Mouse (Mus musculus) forebrain, embryonic 16.5 days (tissue): ENCODE measurements around the gene Vsx2. TPM values are rescaled to one million over a fixed set of nuclear protein-coding genes. Genes with fewer than 3 reads are reported as not detected.

ENCODE experiments used
- ATAC-seq: fragments of 200-750 bp; cut with Nextera tagmentation; 2 replicates; pipeline ENCODE4 v1.8.0; 2017; ENCODE audit warnings: mild to moderate bottlenecking, moderate library complexity
- H3K27ac ChIP-seq: fragments of 300-500 bp; sonication (generic); 2 replicates; pipeline ENCODE4 v1.5.1; 2014; ENCODE audit warnings: low read length, control low read depth
- H3K27me3 ChIP-seq: fragments of 300-500 bp; sonication (generic); replicated peaks from 2 replicates; pipeline ENCODE4 v1.6.1; 2014; ENCODE audit warnings: low read length; ENCODE audit not compliant: control insufficient read depth, insufficient read depth
- H3K36me3 ChIP-seq: fragments of 300-500 bp; sonication (generic); 2 replicates; pipeline ENCODE4 v1.6.1; 2014; ENCODE audit not compliant: control insufficient read depth, insufficient read depth
- H3K4me1 ChIP-seq: fragments of 300-500 bp; sonication (generic); replicated peaks from 2 replicates; pipeline ENCODE4 v1.6.1; 2014; ENCODE audit warnings: low read length; ENCODE audit not compliant: control insufficient read depth, insufficient read depth
- H3K4me2 ChIP-seq: fragments of 300-500 bp; sonication (generic); 2 replicates; pipeline ENCODE4 v1.6.1; 2014; ENCODE audit warnings: mild to moderate bottlenecking, low read length, control low read depth
- H3K4me3 ChIP-seq: fragments of 300-500 bp; sonication (generic); replicated peaks from 2 replicates; pipeline ENCODE4 v1.5.1; 2014; ENCODE audit warnings: mild to moderate bottlenecking, low read length, control low read depth
- H3K9ac ChIP-seq: fragments of 300-500 bp; sonication (generic); replicated peaks from 2 replicates; pipeline ENCODE4 v1.6.1; 2014; ENCODE audit warnings: low read depth, low read length, control low read depth
- H3K9me3 ChIP-seq: fragments of 300-500 bp; sonication (generic); 2 replicates; pipeline ENCODE4 v1.6.1; 2016; ENCODE audit warnings: low read length; ENCODE audit not compliant: control insufficient read depth
- WGBS: fragments of 180-500 bp; shearing (Covaris S2); extraction: QIAGEN DNeasy Blood & Tissue Kit; methylation state at CpG from one replicate; pipeline ENCODE4 v1.1.7; 2014; 5-methylcytosine and 5-hydroxymethylcytosine counted together
- polyA plus RNA-seq: library from polyadenylated mRNA; unstranded; fragments of >200 nt; fragmentation: Nextera tagmentation; extraction: Ambion mirVana; gene quantifications from 2 replicates; pipeline ENCODE4 v1.2.1, GENCODE M21; 2015

Gene Vsx2
- polyA plus RNA-seq, 1 experiment from 2014 or later = 0.06 TPM

DNA sequence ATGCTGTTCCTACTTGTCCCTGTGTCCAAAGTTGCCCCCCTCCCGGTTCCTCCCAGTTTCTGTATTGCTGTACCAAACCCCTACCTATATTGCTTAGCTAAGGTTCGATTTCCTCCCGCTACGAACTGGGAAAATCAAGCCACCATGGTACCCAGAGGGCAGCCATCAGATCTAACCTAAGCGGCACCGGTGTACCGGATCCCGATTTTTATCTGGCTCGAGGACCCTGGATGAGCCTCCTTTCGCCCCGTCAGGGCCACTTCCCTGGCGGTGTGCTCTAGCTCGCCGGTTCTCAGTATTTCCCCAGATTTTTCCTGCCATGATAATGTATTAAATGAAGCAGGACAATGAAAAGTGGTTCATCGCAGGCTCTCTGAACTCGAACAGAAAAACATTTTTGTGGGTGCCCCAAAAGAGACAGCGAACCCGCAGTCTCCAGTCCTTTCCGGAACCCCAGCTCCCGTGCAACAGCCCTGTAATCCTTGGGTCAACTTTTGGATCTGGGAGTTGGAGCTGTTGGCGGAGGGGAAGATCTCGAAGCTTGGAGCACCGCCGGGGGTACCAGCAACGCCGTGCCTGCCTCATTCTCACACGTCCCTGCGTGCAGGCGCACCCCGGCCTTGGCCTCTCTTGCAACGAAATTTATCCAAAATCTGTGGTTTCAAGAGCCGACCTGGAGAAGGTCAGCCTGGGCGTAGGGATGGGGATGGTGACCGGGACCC lies 1.3 kb downstream of the Vsx2 start:
- no peaks in the 10 kb centered on the region for H3K9me3 ChIP-seq
- 4% methylated on average over 34 of the region's 34 CpGs for WGBS
- no peaks in the 10 kb centered on the region for H3K36me3 ChIP-seq
- H3K27me3 ChIP-seq = peaks cover 60% of the 10 kb centered on the region
- H3K4me2 ChIP-seq = no peak overlapping the region
- H3K4me3 ChIP-seq = no peak overlapping the region
- ATAC-seq = no peak
- no peak overlapping the region for H3K27ac ChIP-seq
- H3K4me1 ChIP-seq = peaks cover 23% of the 10 kb centered on the region
- no peak overlapping the region for H3K9ac ChIP-seq

DNA sequence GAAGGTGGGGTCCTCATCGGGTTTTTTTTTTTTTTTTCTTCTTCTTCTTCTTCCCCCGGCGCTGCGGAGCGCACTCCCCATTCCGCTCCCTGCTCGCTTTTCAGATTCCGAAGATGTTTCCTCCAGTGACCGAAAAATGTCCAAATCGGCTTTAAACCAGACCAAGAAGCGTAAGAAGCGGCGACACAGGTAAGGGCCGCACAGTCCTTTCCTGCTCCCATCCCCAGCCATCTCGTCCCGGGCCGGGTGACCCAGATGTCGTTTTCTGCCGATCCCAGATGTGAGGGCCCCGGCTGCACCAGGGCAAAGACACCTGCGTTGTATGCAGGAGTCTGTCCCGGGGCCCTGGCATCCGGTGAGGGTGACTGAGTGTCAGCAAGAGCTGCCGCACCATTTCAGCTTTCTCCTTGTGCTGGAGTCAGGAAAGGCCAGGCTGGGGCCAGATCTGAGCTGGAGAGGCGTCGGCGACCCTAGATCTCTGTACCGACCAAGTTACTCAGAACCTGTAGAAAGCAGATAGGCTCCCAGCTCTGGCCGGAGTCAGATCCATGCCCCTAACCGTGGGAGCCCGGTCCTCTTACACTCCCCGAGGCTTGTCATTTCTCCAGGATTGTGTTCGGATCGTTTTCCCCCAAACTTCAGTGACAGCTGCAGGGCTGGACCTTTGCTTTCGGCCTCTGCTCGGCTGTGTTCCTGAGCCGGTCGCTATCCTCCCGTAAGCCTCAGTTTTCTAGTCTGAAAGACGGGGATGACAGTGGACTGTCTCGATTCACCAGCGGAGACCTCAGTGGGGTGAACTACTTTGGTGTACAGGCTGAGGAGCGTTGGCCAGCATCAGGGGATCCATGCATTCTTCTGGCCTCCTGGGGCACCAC lies 2.1 kb downstream of the Vsx2 start:
- Histone ChIP-seq H3K27ac (no peak overlapping the region), H3K9ac (no peak overlapping the region), H3K27me3 (peaks cover 60% of the 10 kb centered on the region), H3K4me1 (peaks cover 23% of the 10 kb centered on the region), H3K4me2 (no peak overlapping the region), H3K36me3 (no peaks in the 10 kb centered on the region), H3K9me3 (no peaks in the 10 kb centered on the region), H3K4me3 (no peak overlapping the region)
- 3% methylated on average over 43 of the region's 43 CpGs for WGBS
- no peak for ATAC-seq

DNA sequence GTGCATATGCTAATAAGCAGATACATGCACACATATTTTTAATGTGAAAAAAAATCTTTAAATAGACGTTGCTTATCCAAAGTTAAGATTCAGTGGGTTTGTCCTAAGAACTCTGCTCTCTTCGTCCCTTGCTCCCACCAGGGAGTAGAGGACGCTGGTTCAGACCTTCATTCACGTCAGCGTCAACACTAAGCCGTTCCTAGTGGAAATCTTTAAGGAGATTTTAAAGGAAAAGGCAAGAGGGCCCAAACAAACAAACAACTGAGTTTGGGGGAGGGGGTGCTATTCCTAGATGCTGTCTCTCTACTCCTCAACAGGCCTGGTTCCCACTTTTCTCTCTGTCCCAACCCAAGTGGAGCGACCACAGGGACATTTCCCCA lies 2.8 kb downstream of the Vsx2 start:
- Histone ChIP-seq H3K4me2 (no peak overlapping the region), H3K27me3 (peaks cover 57% of the 10 kb centered on the region), H3K9me3 (no peaks in the 10 kb centered on the region), H3K9ac (no peak overlapping the region), H3K36me3 (no peaks in the 10 kb centered on the region), H3K4me1 (peaks cover 23% of the 10 kb centered on the region), H3K27ac (no peak overlapping the region), H3K4me3 (no peak overlapping the region)
- no peak for ATAC-seq
- WGBS = 9% methylated on average over 7 of the region's 7 CpGs

DNA sequence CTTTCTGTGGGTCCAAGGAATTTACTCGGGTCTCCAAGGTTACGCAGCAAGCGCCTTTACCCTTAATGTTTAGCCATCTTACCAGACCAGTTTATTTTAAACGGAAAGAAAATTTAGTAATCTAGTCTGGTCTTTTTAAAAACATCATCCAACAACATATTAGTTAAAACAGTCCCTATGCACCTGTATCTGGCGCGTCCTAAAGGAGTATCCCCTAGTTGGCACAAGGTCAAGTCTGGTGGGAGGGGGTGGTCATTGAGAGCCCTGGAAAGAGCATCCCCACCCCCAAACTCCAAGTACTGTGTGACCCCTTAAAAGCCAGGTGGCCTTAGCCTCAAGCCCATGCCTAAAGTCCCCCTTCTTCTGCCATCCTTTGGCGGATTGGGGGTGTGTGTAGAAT lies 3.5 kb downstream of the Vsx2 start:
- Histone ChIP-seq H3K36me3 (no peaks in the 10 kb centered on the region), H3K4me2 (no peak overlapping the region), H3K4me3 (no peak overlapping the region), H3K4me1 (peaks cover 23% of the 10 kb centered on the region), H3K9ac (no peak overlapping the region), H3K27me3 (peaks cover 49% of the 10 kb centered on the region), H3K9me3 (no peaks in the 10 kb centered on the region), H3K27ac (no peak overlapping the region)
- WGBS = 21% methylated on average over 7 of the region's 7 CpGs
- ATAC-seq = no peak

DNA sequence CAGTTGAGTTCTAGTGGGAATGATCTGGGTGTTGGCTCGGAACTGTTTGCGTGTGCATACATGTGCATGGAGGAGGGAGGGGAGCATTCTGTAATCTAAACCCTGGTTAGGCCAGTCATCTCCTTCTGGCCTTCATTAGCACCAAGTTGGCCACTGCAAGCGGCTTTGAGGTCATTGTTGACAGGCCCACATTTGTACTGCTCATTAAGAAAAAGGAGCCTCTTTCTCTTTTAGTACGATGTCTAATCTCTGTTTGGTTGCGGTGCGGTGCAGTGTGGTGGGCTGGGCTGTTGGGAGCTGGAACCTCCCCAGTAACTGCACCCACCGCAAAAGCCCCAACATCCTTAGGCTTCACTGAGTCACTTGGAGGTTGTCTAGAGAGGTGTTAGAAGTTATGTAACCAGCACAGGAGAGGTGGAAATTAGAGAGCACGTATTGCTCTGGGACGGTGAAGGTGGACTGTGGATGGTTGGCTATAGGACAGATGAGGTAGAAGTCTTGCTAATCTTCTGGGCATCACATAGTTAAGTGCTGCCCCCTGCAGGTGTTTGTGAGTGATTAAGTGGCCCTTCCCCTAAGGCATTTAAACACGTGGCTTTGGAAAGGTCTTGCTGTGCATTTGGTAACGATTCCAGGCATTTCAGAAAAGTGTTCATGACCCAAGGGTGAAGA lies 8.3 kb downstream of the Vsx2 start:
- 59% methylated on average over 11 of the region's 11 CpGs for whole genome bisulfite sequencing
- ATAC-seq = no peak
- Histone ChIP-seq H3K9ac (no peak overlapping the region), H3K36me3 (no peaks in the 10 kb centered on the region), H3K4me3 (no peak overlapping the region), H3K4me1 (no peaks in the 10 kb centered on the region), H3K27ac (no peak overlapping the region), H3K4me2 (no peak overlapping the region), H3K9me3 (no peaks in the 10 kb centered on the region), H3K27me3 (peaks cover 16% of the 10 kb centered on the region)

DNA sequence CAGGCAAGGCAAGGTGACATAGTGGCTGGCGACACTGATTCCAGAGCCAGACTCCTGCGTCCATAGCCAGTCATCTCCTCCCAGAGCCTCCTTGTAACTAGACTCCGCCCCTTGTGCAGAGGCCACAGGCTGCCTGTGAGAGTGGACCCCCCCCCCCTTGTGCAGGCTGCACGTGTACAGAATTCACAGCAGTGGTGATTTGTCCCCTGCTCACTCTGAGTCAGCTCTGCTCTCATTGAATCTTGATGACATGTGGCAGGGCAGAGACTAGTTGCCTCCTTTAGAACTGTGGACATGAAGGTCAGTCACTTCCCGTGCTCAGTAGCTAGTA lies 8.8 kb downstream of the Vsx2 start:
- Histone ChIP-seq H3K4me2 (no peak overlapping the region), H3K9ac (no peak overlapping the region), H3K4me1 (no peaks in the 10 kb centered on the region), H3K4me3 (no peak overlapping the region), H3K9me3 (no peaks in the 10 kb centered on the region), H3K27me3 (peaks cover 12% of the 10 kb centered on the region), H3K36me3 (no peaks in the 10 kb centered on the region), H3K27ac (no peak overlapping the region)
- no peak for ATAC-seq
- WGBS = 39% methylated on average over 5 of the region's 5 CpGs

DNA sequence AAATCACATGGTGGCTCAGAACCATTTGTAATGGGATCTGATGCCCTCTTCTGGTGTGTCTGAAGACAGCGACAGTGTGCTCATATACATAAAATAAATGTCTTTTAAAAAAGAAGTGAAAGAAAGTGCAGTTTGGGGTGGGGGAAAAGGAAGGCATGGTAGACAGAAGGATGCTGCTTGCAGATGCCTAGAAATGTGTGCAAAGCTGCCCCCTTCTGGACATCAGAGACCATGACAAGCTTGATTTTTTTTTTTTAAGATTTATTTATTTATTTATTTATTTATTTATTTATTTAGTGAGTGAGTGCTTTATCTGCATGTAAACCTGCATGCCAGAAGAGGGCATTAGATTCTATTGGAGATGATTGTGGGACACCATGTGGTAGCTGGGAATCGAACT lies 11.7 kb downstream of the Vsx2 start:
- Histone ChIP-seq H3K9me3 (no peaks in the 10 kb centered on the region), H3K4me2 (no peak overlapping the region), H3K27ac (no peak overlapping the region), H3K36me3 (no peaks in the 10 kb centered on the region), H3K27me3 (no peaks in the 10 kb centered on the region), H3K9ac (no peak overlapping the region), H3K4me1 (no peaks in the 10 kb centered on the region), H3K4me3 (no peak overlapping the region)
- ATAC-seq = no peak
- WGBS = 94% methylated on average over 2 of the region's 2 CpGs

DNA sequence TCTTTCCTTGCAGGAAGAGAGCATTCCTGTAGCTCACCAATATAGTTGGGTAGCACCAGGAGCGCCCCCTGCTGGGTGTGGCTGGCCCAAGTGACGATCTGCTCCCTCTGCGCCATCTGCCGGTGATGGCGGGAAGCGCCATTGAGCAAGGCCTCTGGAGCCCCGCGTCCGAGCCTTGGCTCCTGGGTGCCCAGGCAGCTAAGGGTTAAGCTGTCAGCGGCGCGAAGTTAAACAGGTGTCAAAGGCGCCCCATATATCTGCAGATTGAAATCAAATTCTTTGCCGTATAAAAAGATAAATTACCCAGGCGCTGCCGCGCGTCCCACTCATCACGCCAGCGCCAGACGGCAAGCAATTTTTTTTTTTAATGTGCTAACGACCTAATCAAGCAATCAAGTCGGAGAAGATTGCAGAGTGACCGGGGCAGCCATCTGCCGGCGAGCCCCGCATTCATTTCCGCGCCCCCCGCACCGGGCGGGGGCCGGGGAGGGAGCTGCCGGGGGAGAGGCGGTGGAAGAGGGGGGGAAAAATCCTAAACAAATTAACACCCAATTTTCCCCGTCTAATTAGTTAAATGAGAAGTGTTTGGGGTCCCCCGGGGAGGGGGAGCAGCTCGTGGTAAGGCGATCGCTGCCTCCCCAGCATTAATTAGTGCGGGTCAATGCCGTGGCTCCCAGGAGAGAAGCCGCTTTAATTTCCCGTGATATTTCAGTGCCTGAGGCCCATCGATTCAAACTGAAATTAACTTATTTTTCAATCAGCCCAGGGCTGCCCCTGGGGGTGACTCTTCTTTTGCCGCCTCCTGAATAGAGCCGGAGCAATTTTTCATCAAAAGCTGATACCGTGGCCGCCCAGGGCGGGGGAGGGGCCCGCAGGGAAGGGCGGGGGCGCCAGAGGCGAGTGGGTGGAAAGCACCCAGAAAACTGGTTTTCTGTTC lies 20.5 kb downstream of the Vsx2 start:
- Histone ChIP-seq H3K9ac (peak overlapping the region; percentile 64), H3K4me3 (peak overlapping the region; percentile 58), H3K4me1 (peaks cover 9% of the 10 kb centered on the region), H3K36me3 (no peaks in the 10 kb centered on the region), H3K27ac (peak overlapping the region; percentile 72), H3K4me2 (peak overlapping the region; percentile 87), H3K27me3 (0 out of 2 replicates have a peak, but pooled peaks cover 2% of the 10 kb centered on the region), H3K9me3 (no peaks in the 10 kb centered on the region)
- under 1% methylated on average over 54 of the region's 54 CpGs for WGBS
- ATAC-seq = peak; percentile 86
